ENCODE assay signal across 30 mouse cellular contexts in the genomic region with DNA sequence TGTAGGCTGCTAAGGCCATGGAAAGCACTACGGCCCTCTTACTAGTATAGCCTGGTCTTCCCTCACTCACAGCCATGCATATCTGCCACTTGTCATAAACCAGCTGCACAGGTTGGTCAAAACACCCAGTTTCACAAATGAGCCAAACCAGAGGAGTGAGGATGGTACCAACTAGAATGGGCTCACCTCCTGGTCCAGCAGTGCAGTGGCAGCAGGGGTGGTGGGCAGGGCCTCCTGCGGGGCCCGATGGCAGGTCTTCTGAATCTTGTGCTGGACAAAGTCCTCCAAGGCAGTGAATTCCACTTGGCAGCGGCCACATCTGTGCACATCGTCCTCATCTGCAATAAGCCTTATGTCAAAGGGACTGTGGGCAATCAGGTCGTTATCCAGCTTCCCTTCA. TPM values are rescaled to one million over a fixed set of nuclear protein-coding genes. Genes with fewer than 3 reads are reported as not detected.
"Had no signal": no experiment of that assay in that cellular context is flagged by ENCODE, and none has a peak within 500 bp of the region (broad histone marks: within the 10 kb centered on the region; RNA-seq: fewer than 3 reads in every experiment).

No protein-coding gene starts in this region.

- H3K27ac ChIP-seq: embryonic facial prominence, embryonic 12.5 days; embryonic facial prominence, embryonic 15.5 days; forebrain, embryonic 10.5 days; forebrain, embryonic 12.5 days; forebrain, embryonic 13.5 days; forebrain, embryonic 15.5 days; gastrocnemius, adult 2 months; heart, embryonic 13.5 days had no signal

- H3K27me3 ChIP-seq: embryonic facial prominence, embryonic 12.5 days; embryonic facial prominence, embryonic 15.5 days; forebrain, embryonic 12.5 days; forebrain, embryonic 13.5 days; forebrain, embryonic 15.5 days; heart, embryonic 12.5 days; heart, embryonic 13.5 days had no signal

- H3K4me2 ChIP-seq: embryonic facial prominence, embryonic 12.5 days; embryonic facial prominence, embryonic 15.5 days; forebrain, embryonic 12.5 days; forebrain, embryonic 13.5 days; forebrain, embryonic 15.5 days; heart, embryonic 12.5 days; heart, embryonic 13.5 days had no signal

- H3K9ac ChIP-seq: embryonic facial prominence, embryonic 12.5 days; embryonic facial prominence, embryonic 15.5 days; forebrain, embryonic 12.5 days; forebrain, embryonic 13.5 days; forebrain, embryonic 15.5 days; forebrain, postnatal 0 days; heart, embryonic 12.5 days; heart, embryonic 13.5 days had no signal

- DNase-seq: cerebellum, adult 8-10 months; cerebellum, adult 9-10 months; cerebellum, adult 9-11 months; cerebellum, postnatal 10 days; cerebellum, postnatal 14 days; cerebellum, postnatal 25 days; cerebellum, postnatal 36 days; embryo, embryonic 11 days; forebrain, postnatal 0 days; gastrocnemius, adult 2 months; gastrocnemius, postnatal 10 days; gastrocnemius, postnatal 14 days; gastrocnemius, postnatal 25 days; gastrocnemius, postnatal 36 days; heart, adult 18-20 months had no signal

- ATAC-seq: forebrain, embryonic 13.5 days; forebrain, embryonic 14.5 days; forebrain, embryonic 15.5 days; forebrain, embryonic 16.5 days; forebrain, postnatal 0 days had no signal

- H3K9me3 ChIP-seq: embryonic facial prominence, embryonic 12.5 days; embryonic facial prominence, embryonic 15.5 days; forebrain, embryonic 10.5 days; forebrain, embryonic 12.5 days; forebrain, embryonic 13.5 days; forebrain, embryonic 15.5 days; heart, embryonic 12.5 days; heart, embryonic 13.5 days had no signal

- H3K4me3 ChIP-seq: embryonic facial prominence, embryonic 12.5 days; embryonic facial prominence, embryonic 15.5 days; erythroblast, embryonic 14.5 days; forebrain, embryonic 10.5 days; forebrain, embryonic 12.5 days; forebrain, embryonic 13.5 days; forebrain, embryonic 15.5 days; gastrocnemius, adult 2 months; heart, embryonic 12.5 days; heart, embryonic 13.5 days had no signal

RNA-seq across cellular contexts. Expression of gene Bricd5, which starts 22.5 kb away (rescaled TPM):
- total RNA-seq: common myeloid progenitor, adult 5-6 weeks; gastrocnemius, adult 2 months; gastrocnemius, adult 8-10 months; gastrocnemius, postnatal 25 days; granulocyte monocyte progenitor cell, adult 5-6 weeks; heart, adult 18-20 months had no signal
- polyA plus RNA-seq: embryonic facial prominence, embryonic 11.5 days; embryonic facial prominence, embryonic 12.5 days; erythroblast, embryonic 14.5 days; forebrain, embryonic 12.5 days; forebrain, embryonic 15.5 days; heart, embryonic 12.5 days had no signal
